Mouse (Mus musculus) midbrain, embryonic 11.5 days (tissue): ENCODE measurements around the gene Slc4a5. TPM values are rescaled to one million over a fixed set of nuclear protein-coding genes. Genes with fewer than 3 reads are reported as not detected.
"Not testable (repeated sequence)": the region's sequence is repeated elsewhere in the genome, so short reads cannot be mapped to it uniquely, and the experiment has no call there.

ENCODE experiments used
- ATAC-seq: fragments of 200-750 bp; cut with Nextera tagmentation; 2 replicates; pipeline ENCODE4 v1.8.0; 2017; ENCODE audit warnings: moderate TSS enrichment, moderate library complexity; ENCODE audit not compliant: low FRiP score
- DNase-seq: peaks from one replicate; pipeline ENCODE4 v3.0.0; 2015; ENCODE audit warnings: low spot score; ENCODE audit errors: missing footprints
- H3K27ac ChIP-seq: fragments of 300-500 bp; sonication (generic); 2 replicates; pipeline ENCODE4 v1.5.1; 2014; ENCODE audit warnings: low read depth, low read length
- H3K27me3 ChIP-seq: fragments of 300-500 bp; sonication (generic); 2 replicates; pipeline ENCODE4 v1.6.1; 2014; ENCODE audit warnings: mild to moderate bottlenecking, low read length, moderate library complexity, mixed read lengths; ENCODE audit not compliant: control insufficient read depth, insufficient read depth
- H3K36me3 ChIP-seq: fragments of 300-500 bp; sonication (generic); 2 replicates; pipeline ENCODE4 v1.6.1; 2014; ENCODE audit warnings: mild to moderate bottlenecking, low read length, moderate library complexity, mixed read lengths; ENCODE audit not compliant: control insufficient read depth, insufficient read depth
- H3K4me1 ChIP-seq: fragments of 300-500 bp; sonication (generic); 2 replicates; pipeline ENCODE4 v1.6.1; 2014; ENCODE audit warnings: low read length; ENCODE audit not compliant: control insufficient read depth, insufficient read depth
- H3K4me2 ChIP-seq: fragments of 300-500 bp; sonication (generic); 2 replicates; pipeline ENCODE4 v1.6.1; 2014; ENCODE audit warnings: mild to moderate bottlenecking, moderate library complexity
- H3K4me3 ChIP-seq: fragments of 300-500 bp; sonication (generic); 2 replicates; pipeline ENCODE4 v1.5.1; 2014; ENCODE audit warnings: low read depth, low read length
- H3K9ac ChIP-seq: fragments of 300-500 bp; sonication (generic); 2 replicates; pipeline ENCODE4 v1.6.1; 2014; ENCODE audit warnings: low read length
- H3K9me3 ChIP-seq: fragments of 300-500 bp; sonication (generic); 2 replicates; pipeline ENCODE4 v1.6.1; 2016; ENCODE audit warnings: low read length; ENCODE audit not compliant: control insufficient read depth
- WGBS: fragments of 180-500 bp; shearing (Covaris S2); extraction: QIAGEN DNeasy Blood & Tissue Kit; methylation state at CpG from one replicate; pipeline ENCODE4 v1.1.7; 2014; 5-methylcytosine and 5-hydroxymethylcytosine counted together
- polyA plus RNA-seq: library from polyadenylated mRNA; unstranded; fragments of >200 nt; fragmentation: Nextera tagmentation; extraction: Ambion mirVana; gene quantifications from 2 replicates; pipeline ENCODE4 v1.2.1, GENCODE M21; 2014

The Slc4a5 gene
- polyA plus RNA-seq, 1 experiment from 2014 or later, result 0.68 TPM

GRCm38 (mm10) chr6:83323652-83324419 lies 104.2 kb downstream of the Slc4a5 start:
- peaks cover 16% of the 10 kb centered on the region for H3K4me1 ChIP-seq
- WGBS, result 75% methylated on average over 8 of the region's 8 CpGs
- ATAC-seq, result no peak

GRCm38 (mm10) chr6:83325525-83326393 lies 106.1 kb downstream of the Slc4a5 start, which contains the start of the genes Mthfd2 and Mob1a:
Gene Mthfd2 (minus strand): TSS chr6:83325908.
Gene Mob1a (plus strand): TSS chr6:83326016.
- peak within 1 kb of the TSS; percentile 76 for H3K9ac ChIP-seq
- H3K9me3 ChIP-seq, result no peaks in the 10 kb centered on the region
- H3K27me3 ChIP-seq, result no peaks in the 10 kb centered on the region
- peak within 1 kb of the TSS; percentile 66 for H3K4me2 ChIP-seq
- peak within 1 kb of the TSS; percentile 45 for H3K27ac ChIP-seq
- peak; percentile 98 for DNase-seq
- H3K4me3 ChIP-seq, result peak within 1 kb of the TSS; percentile 61
- no peaks in the 10 kb centered on the region for H3K36me3 ChIP-seq
- peak; percentile 98 for ATAC-seq
- peaks cover 16% of the 10 kb centered on the region for H3K4me1 ChIP-seq
- WGBS, result 1% methylated on average over 56 of the region's 65 CpGs

More at GRCm38 (mm10) chr6:83323652-83324419, 104.2 kb downstream of the Slc4a5 start:
- H3K9ac ChIP-seq, result no peak overlapping the region
- no peaks in the 10 kb centered on the region for H3K36me3 ChIP-seq
- H3K9me3 ChIP-seq, result no peaks in the 10 kb centered on the region
- H3K27ac ChIP-seq, result no peak overlapping the region
- H3K4me3 ChIP-seq, result no peak overlapping the region
- no peak overlapping the region for H3K4me2 ChIP-seq
- H3K27me3 ChIP-seq, result no peaks in the 10 kb centered on the region
- DNase-seq, result no peak

GRCm38 (mm10) chr6:83326394-83326736 lies 106.7 kb downstream of the Slc4a5 start:
- H3K36me3 ChIP-seq, result peaks cover 3% of the 10 kb centered on the region
- peak overlapping the region; percentile 61 for H3K4me3 ChIP-seq
- WGBS, result 9% methylated on average over 6 of the region's 6 CpGs
- ATAC-seq, result peak; percentile 46
- H3K27ac ChIP-seq, result peak overlapping the region; percentile 45
- no peak for DNase-seq
- no peaks in the 10 kb centered on the region for H3K27me3 ChIP-seq
- H3K9me3 ChIP-seq, result no peaks in the 10 kb centered on the region
- peak overlapping the region; percentile 76 for H3K9ac ChIP-seq
- peak overlapping the region; percentile 66 for H3K4me2 ChIP-seq
- H3K4me1 ChIP-seq, result peaks cover 16% of the 10 kb centered on the region

GRCm38 (mm10) chr6:83326761-83327160 lies 107.1 kb downstream of the Slc4a5 start:
- Histone ChIP-seq H3K4me2 (peak overlapping the region; percentile 66), H3K27me3 (no peaks in the 10 kb centered on the region), H3K9me3 (no peaks in the 10 kb centered on the region), H3K27ac (no peak overlapping the region), H3K4me1 (peaks cover 16% of the 10 kb centered on the region), H3K36me3 (peaks cover 5% of the 10 kb centered on the region), H3K9ac (peak overlapping the region; percentile 76; the same call in 1 of the 2 replicates), H3K4me3 (peak overlapping the region; percentile 61)
- DNase-seq, result no peak
- 80% methylated on average over 6 of the region's 6 CpGs for WGBS
- ATAC-seq, result no peak

GRCm38 (mm10) chr6:83327591-83328190 lies 108.1 kb downstream of the Slc4a5 start:
- H3K4me2 ChIP-seq, result no peak overlapping the region
- no peak for ATAC-seq
- no peak for DNase-seq

GRCm38 (mm10) chr6:83341387-83341786 lies 121.8 kb downstream of the Slc4a5 start:
- ATAC-seq (no peak), DNase-seq (no peak)
- H3K9me3 ChIP-seq, result no peaks in the 10 kb centered on the region
- no peak overlapping the region for H3K9ac ChIP-seq
- peaks cover 3% of the 10 kb centered on the region; the same call in 1 of the 2 replicates for H3K36me3 ChIP-seq
- H3K4me1 ChIP-seq, result no peaks in the 10 kb centered on the region
- H3K27me3 ChIP-seq, result no peaks in the 10 kb centered on the region
- 89% methylated on average over 3 of the region's 3 CpGs for WGBS
- no peak overlapping the region for H3K4me2 ChIP-seq
- no peak overlapping the region for H3K4me3 ChIP-seq
- no peak overlapping the region for H3K27ac ChIP-seq

More at GRCm38 (mm10) chr6:83327591-83328190, 108.1 kb downstream of the Slc4a5 start:
- Histone ChIP-seq H3K4me1 (peaks cover 16% of the 10 kb centered on the region), H3K9me3 (no peaks in the 10 kb centered on the region), H3K4me3 (no peak overlapping the region), H3K27me3 (no peaks in the 10 kb centered on the region), H3K27ac (no peak overlapping the region), H3K9ac (no peak overlapping the region), H3K36me3 (peaks cover 8% of the 10 kb centered on the region)
- WGBS, result 87% methylated on average over 3 of the region's 3 CpGs

- Histone ChIP-seq H3K36me3 (peaks cover 3% of the 10 kb centered on the region; the same call in 1 of the 2 replicates), H3K4me2 (no peak overlapping the region), H3K9ac (no peak overlapping the region), H3K4me3 (no peak overlapping the region), H3K27ac (no peak overlapping the region), H3K9me3 (no peaks in the 10 kb centered on the region), H3K27me3 (no peaks in the 10 kb centered on the region), H3K4me1 (no peaks in the 10 kb centered on the region)
- ATAC-seq, result no peak
- no peak for DNase-seq
- 97% methylated on average over 2 of the region's 2 CpGs for WGBS
Observed at GRCm38 (mm10) chr6:83342957-83343356, 123.3 kb downstream of the Slc4a5 start.

GRCm38 (mm10) chr6:83345285-83345684 lies 125.7 kb downstream of the Slc4a5 start:
- H3K9me3 ChIP-seq, H3K36me3 ChIP-seq, H3K9ac ChIP-seq, H3K4me3 ChIP-seq, H3K4me1 ChIP-seq, H3K27ac ChIP-seq, ATAC-seq, DNase-seq, H3K4me2 ChIP-seq, H3K27me3 ChIP-seq: not testable (repeated sequence)
- WGBS, result 93% methylated on average over 8 of the region's 8 CpGs
